Mouse (Mus musculus) adipose tissue, adult 10 weeks (tissue): ENCODE results near the gene 0610010K14Rik. TPM values are rescaled to one million over a fixed set of nuclear protein-coding genes. Genes with fewer than 3 reads are reported as not detected.

Experiments
- polyA plus RNA-seq: library from polyadenylated mRNA; stranded (reverse); fragments of 350-450 nt; fragmentation: Illumina TruSeq; extraction: RNeasy Lipid Tissue Mini Kit (QIAGEN cat#74804); gene quantifications from one replicate; pipeline ENCODE4 v1.2.3, GENCODE M21; 2014; ENCODE audit warnings: low read depth, low replicate concordance

0610010K14Rik gene
- polyA plus RNA-seq: 45.5 TPM

GRCm38 (mm10) chr11:70237457-70238167, at the start of gene 0610010K14Rik:
Gene 0610010K14Rik (minus strand): TSS chr11:70237914.

GRCm38 (mm10) chr11:70254931-70255531, 17.3 kb upstream of the 0610010K14Rik start, which contains the start of gene Alox12:
Gene Alox12 (minus strand): TSS chr11:70255353.

GRCm38 (mm10) chr11:70239541-70240279, 2.0 kb upstream of the 0610010K14Rik start, which contains the start of the genes Gm21988 and Rnasek:
Gene Gm21988 (minus strand): TSS chr11:70239830.
Gene Rnasek (minus strand): TSS chr11:70239842.

GRCm38 (mm10) chr11:70229260-70230010, 8.3 kb downstream of the 0610010K14Rik start, which contains the start of gene Bcl6b:
Gene Bcl6b (minus strand): TSS chr11:70229798.

GRCm38 (mm10) chr11:70220731-70221602, 16.7 kb downstream of the 0610010K14Rik start, which contains the start of gene Slc16a13:
Gene Slc16a13 (minus strand): TSS chr11:70221064.

GRCm38 (mm10) chr11:70212423-70212822, 25.3 kb downstream of the 0610010K14Rik start, which contains the start of gene Slc16a11:
Gene Slc16a11 (plus strand): TSS chr11:70212752.

Other genes starting within 250 kb of the 0610010K14Rik start
- gene Gabarap, start 246.8 kb downstream of the 0610010K14Rik start, polyA plus RNA-seq: 520 TPM
- gene Phf23, start 242.1 kb downstream of the 0610010K14Rik start, polyA plus RNA-seq: 39.7 TPM
- gene Dvl2, start 237.3 kb downstream of the 0610010K14Rik start, polyA plus RNA-seq: 20.8 TPM
- 83.9 TPM for gene Acadvl, start 222.5 kb downstream of the 0610010K14Rik start, polyA plus RNA-seq
- 12.7 TPM for gene Dlg4, start 221.0 kb downstream of the 0610010K14Rik start, polyA plus RNA-seq
- not detected for gene Asgr1, start 183.8 kb downstream of the 0610010K14Rik start, polyA plus RNA-seq
- gene Asgr2, start 145.3 kb downstream of the 0610010K14Rik start, polyA plus RNA-seq: 0.94 TPM
- gene Mgl2, start 107.6 kb downstream of the 0610010K14Rik start, polyA plus RNA-seq: 26.2 TPM
- gene Clec10a, start 81.7 kb downstream of the 0610010K14Rik start, polyA plus RNA-seq: 43.9 TPM
- gene Slc16a11, start 25.2 kb downstream of the 0610010K14Rik start, polyA plus RNA-seq: 28.9 TPM
- gene Slc16a13, start 16.9 kb downstream of the 0610010K14Rik start, polyA plus RNA-seq: 25.1 TPM
- gene Bcl6b, start 8.1 kb downstream of the 0610010K14Rik start, polyA plus RNA-seq: 7.0 TPM
- 11.1 TPM for gene Gm21988, start 1.9 kb upstream of the 0610010K14Rik start, polyA plus RNA-seq
- gene Rnasek, start 1.9 kb upstream of the 0610010K14Rik start, polyA plus RNA-seq: 343 TPM
- gene Alox12, start 17.4 kb upstream of the 0610010K14Rik start, polyA plus RNA-seq: 22.4 TPM
- 2.6 TPM for gene Alox12e, start 84.7 kb upstream of the 0610010K14Rik start, polyA plus RNA-seq
- 2.4 TPM for gene Alox15, start 114.1 kb upstream of the 0610010K14Rik start, polyA plus RNA-seq
- 15.2 TPM for gene Pelp1, start 172.1 kb upstream of the 0610010K14Rik start, polyA plus RNA-seq
- gene Arrb2, start 194.7 kb upstream of the 0610010K14Rik start, polyA plus RNA-seq: 45.5 TPM
- 24.2 TPM for gene Med11, start 214.0 kb upstream of the 0610010K14Rik start, polyA plus RNA-seq
- gene Zmynd15, start 221.5 kb upstream of the 0610010K14Rik start, polyA plus RNA-seq: 5.6 TPM
- 14.8 TPM for gene Cxcl16, start 222.1 kb upstream of the 0610010K14Rik start, polyA plus RNA-seq